In the genomic region with DNA sequence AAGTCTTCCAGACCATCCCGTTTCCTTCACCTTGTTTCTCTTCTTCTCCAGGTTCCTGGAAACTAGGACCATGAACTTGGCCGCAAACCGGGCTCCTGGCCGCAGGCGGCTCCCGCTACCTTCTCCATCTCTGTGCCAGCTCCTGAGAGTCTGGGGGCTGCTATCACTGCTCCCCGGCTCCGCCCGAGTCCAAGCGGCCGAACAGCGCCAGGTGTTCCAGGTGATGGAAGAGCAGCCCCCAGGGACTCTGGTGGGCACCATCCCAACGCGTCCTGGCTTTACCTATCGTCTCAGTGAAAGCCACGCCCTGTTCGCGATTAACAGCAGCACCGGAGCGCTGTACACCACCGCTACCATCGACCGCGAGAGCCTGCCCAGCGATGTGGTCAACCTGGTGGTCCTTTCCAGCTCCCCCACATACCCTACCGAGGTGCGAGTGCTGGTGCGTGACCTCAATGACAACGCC, we compare ENCODE assay signal across 8 mouse cellular contexts. TPM values are rescaled to one million over a fixed set of nuclear protein-coding genes. Genes with fewer than 3 reads are reported as not detected.
DNase-seq lines count a peak whose midpoint lies in the region; ATAC-seq lines count a peak whose summit lies in the region.

A gene (plus strand): TSS at position 51 of the 466 bp plus-strand sequence.

- no peaks in the 10 kb centered on the region for H3K27me3 ChIP-seq in neural tube, embryonic 11.5 days (ENCODE audit: control insufficient read depth, insufficient read depth, low read length)
- peaks cover 4% of the 10 kb centered on the region; the same call in 1 of the 2 replicates for H3K27me3 ChIP-seq in heart, embryonic 13.5 days (replicated peaks)
- no peaks in the 10 kb centered on the region for H3K27me3 ChIP-seq in neural tube, embryonic 15.5 days (replicated peaks)

- 1% methylated on average over 29 of the region's 29 CpGs for WGBS in neural tube, embryonic 11.5 days
- under 1% methylated on average over 29 of the region's 29 CpGs for WGBS in heart, embryonic 13.5 days
- WGBS in neural tube, embryonic 15.5 days, result 1% methylated on average over 29 of the region's 29 CpGs

- peaks cover 16% of the 10 kb centered on the region for H3K36me3 ChIP-seq in neural tube, embryonic 11.5 days (ENCODE audit: control insufficient read depth, insufficient read depth, low read length)
- peaks cover 33% of the 10 kb centered on the region for H3K36me3 ChIP-seq in heart, embryonic 13.5 days
- H3K36me3 ChIP-seq in neural tube, embryonic 15.5 days, result peaks cover 12% of the 10 kb centered on the region

- H3K4me1 ChIP-seq in neural tube, embryonic 11.5 days (ENCODE audit: control insufficient read depth, insufficient read depth, low read length), result peaks cover 13% of the 10 kb centered on the region; the same call in 1 of the 2 replicates
- H3K4me1 ChIP-seq in heart, embryonic 13.5 days, result peaks cover 37% of the 10 kb centered on the region
- peaks cover 42% of the 10 kb centered on the region for H3K4me1 ChIP-seq in neural tube, embryonic 15.5 days

- peak within 1 kb of the TSS; percentile 88 for H3K9ac ChIP-seq in neural tube, embryonic 11.5 days (ENCODE audit: low read length)
- H3K9ac ChIP-seq in heart, embryonic 13.5 days, result peak within 1 kb of the TSS; percentile 89
- peak within 1 kb of the TSS; percentile 90 for H3K9ac ChIP-seq in neural tube, embryonic 15.5 days (replicated peaks)

- no peak for ATAC-seq in neural tube, embryonic 11.5 days (ENCODE audit: insufficient read depth, low FRiP score, low TSS enrichment)
- ATAC-seq in heart, embryonic 13.5 days (ENCODE audit: extremely low read depth, insufficient number of reproducible peaks, low FRiP score, low TSS enrichment), result no peak
- ATAC-seq in neural tube, embryonic 15.5 days (ENCODE audit: low FRiP score), result no peak

- peak within 1 kb of the TSS; percentile 96 for H3K27ac ChIP-seq in neural tube, embryonic 11.5 days (ENCODE audit: low read depth, low read length)
- peak within 1 kb of the TSS; percentile 96 for H3K27ac ChIP-seq in heart, embryonic 13.5 days (replicated peaks)
- peak within 1 kb of the TSS; percentile 95 for H3K27ac ChIP-seq in neural tube, embryonic 15.5 days (replicated peaks)

- peak within 1 kb of the TSS; percentile 83 for H3K4me3 ChIP-seq in neural tube, embryonic 11.5 days (ENCODE audit: low read depth, low read length)
- peak within 1 kb of the TSS; percentile 82 for H3K4me3 ChIP-seq in heart, embryonic 13.5 days
- peak within 1 kb of the TSS; percentile 69 for H3K4me3 ChIP-seq in neural tube, embryonic 15.5 days (replicated peaks)

- peak; percentile 48 to 52 for DNase-seq in cerebellum, postnatal 14 days
- DNase-seq in cerebellum, postnatal 4 days (ENCODE audit: low spot score in 2 of 2), result no peak
- no peak for DNase-seq in neural tube, embryonic 11.5 days (ENCODE audit: low spot score)
- no peak for DNase-seq in neural tube, embryonic 10.5 days (ENCODE audit: extremely low spot score, low spot score)
- peak; percentile 34 for DNase-seq in left cerebral cortex, postnatal 4 days
- no peak for DNase-seq in urinary bladder, postnatal 4 days (ENCODE audit: low spot score in 2 of 2)

- no peaks in the 10 kb centered on the region for H3K9me3 ChIP-seq in neural tube, embryonic 11.5 days (ENCODE audit: control insufficient read depth, low read length)
- H3K9me3 ChIP-seq in heart, embryonic 13.5 days, result no peaks in the 10 kb centered on the region
- no peaks in the 10 kb centered on the region for H3K9me3 ChIP-seq in neural tube, embryonic 15.5 days (replicated peaks)

- peak within 1 kb of the TSS; percentile 98 for H3K4me2 ChIP-seq in neural tube, embryonic 11.5 days (ENCODE audit: low read depth)
- H3K4me2 ChIP-seq in heart, embryonic 13.5 days, result peak within 1 kb of the TSS; percentile 99
- peak within 1 kb of the TSS; percentile 87 for H3K4me2 ChIP-seq in neural tube, embryonic 15.5 days

- intact Hi-C loops in left cerebral cortex, postnatal 4 days (cut with DNase I), result loop anchor here (2.0 to 10.0 kb wide), 6 partner anchors 338 to 1635 kb away; no protein-coding TSS in a partner anchor

RNA-seq across cellular contexts. Expression of the gene that starts here (rescaled TPM):
- polyA plus RNA-seq in neural tube, embryonic 11.5 days (2014; fragmentation: Nextera tagmentation; extraction: Ambion mirVana), result 12.4 and 14.5 TPM in 2 replicates
- 2.8 and 3.1 TPM in 2 replicates for polyA plus RNA-seq in heart, embryonic 13.5 days (2015; fragmentation: Nextera tagmentation; extraction: Ambion mirVana)
- total RNA-seq in left cerebral cortex, postnatal 4 days (2021), result 10 to 100 TPM; 84.1 to 84.2 TPM
- polyA plus RNA-seq in neural tube, embryonic 15.5 days (2015; fragmentation: Nextera tagmentation; extraction: Ambion mirVana), result 10.6 and 11.8 TPM in 2 replicates

Comparison
In these comparisons a context has a peak if more than half of its experiments do, and no peak if none do; other contexts are left out.
1. DNase-seq: peak in cerebellum, postnatal 14 days (2 of 2) and left cerebral cortex, postnatal 4 days (single experiment); none in cerebellum, postnatal 4 days (0 of 2), neural tube, embryonic 11.5 days (single experiment), neural tube, embryonic 10.5 days (single experiment) and urinary bladder, postnatal 4 days (0 of 2).
2. Peak in every context shown above with its lines, with median percentiles within 50 percentile points of each other: H3K27ac ChIP-seq, H3K4me2 ChIP-seq, H3K4me3 ChIP-seq and H3K9ac ChIP-seq.